Mouse (Mus musculus) stomach, postnatal 0 days (tissue): ENCODE results near the gene Eps8. TPM values are rescaled to one million over a fixed set of nuclear protein-coding genes. Genes with fewer than 3 reads are reported as not detected.

Source experiments
- ATAC-seq: fragments of 200-750 bp; cut with Nextera tagmentation; 2 replicates; pipeline ENCODE4 v1.8.0; 2017; ENCODE audit not compliant: low FRiP score, low TSS enrichment
- DNase-seq: peaks from one replicate; pipeline ENCODE4 v3.0.0-alpha.2; 2016; ENCODE audit warnings: low spot score
- H3K27ac ChIP-seq: fragments of 300-500 bp; sonication (generic); replicated peaks from 2 replicates; pipeline ENCODE4 v1.5.1; 2014; ENCODE audit warnings: mild to moderate bottlenecking, control low read depth
- H3K27me3 ChIP-seq: fragments of 300-500 bp; sonication (generic); 2 replicates; pipeline ENCODE4 v1.6.1; 2014; ENCODE audit warnings: low read length; ENCODE audit not compliant: control insufficient read depth, insufficient read depth
- H3K36me3 ChIP-seq: fragments of 300-500 bp; sonication (generic); 2 replicates; pipeline ENCODE4 v1.6.1; 2014; ENCODE audit warnings: low read length, mixed read lengths; ENCODE audit not compliant: control insufficient read depth, insufficient read depth
- H3K4me1 ChIP-seq: fragments of 300-500 bp; sonication (generic); replicated peaks from 2 replicates; pipeline ENCODE4 v1.6.1; 2014; ENCODE audit warnings: antibody characterized with exemption; ENCODE audit not compliant: control insufficient read depth, insufficient read depth
- H3K4me2 ChIP-seq: fragments of 300-500 bp; sonication (generic); replicated peaks from 2 replicates; pipeline ENCODE4 v1.6.1; 2014; ENCODE audit warnings: low read depth, mild to moderate bottlenecking, control low read depth, moderate library complexity
- H3K4me3 ChIP-seq: fragments of 300-500 bp; sonication (generic); 2 replicates; pipeline ENCODE4 v1.5.1; 2014; ENCODE audit warnings: low read depth, low read length, control low read depth
- H3K9ac ChIP-seq: fragments of 300-500 bp; sonication (generic); 2 replicates; pipeline ENCODE4 v1.6.1; 2014; ENCODE audit warnings: mild to moderate bottlenecking, low read length, control low read depth, mixed read lengths
- H3K9me3 ChIP-seq: fragments of 300-500 bp; sonication (generic); 2 replicates; pipeline ENCODE4 v1.6.1; 2016; ENCODE audit warnings: low read length; ENCODE audit not compliant: control insufficient read depth
- CTCF ChIP-seq: IDR thresholded peaks from 2 replicates; pipeline ENCODE4 v1.5.1; 2016; ENCODE audit warnings: antibody characterized with exemption, low read depth, mild to moderate bottlenecking, moderate library complexity
- EP300 ChIP-seq: optimal IDR thresholded peaks from 2 replicates; pipeline ENCODE3; 2016; ENCODE audit warnings: antibody characterized with exemption
- WGBS: fragments of 180-500 bp; shearing (Covaris S2); extraction: QIAGEN DNeasy Blood & Tissue Kit; methylation state at CpG from one replicate; pipeline ENCODE4 v1.1.7; 2014; 5-methylcytosine and 5-hydroxymethylcytosine counted together
- polyA plus RNA-seq: library from polyadenylated mRNA; unstranded; fragments of >200 nt; fragmentation: Nextera tagmentation; extraction: Ambion mirVana; gene quantifications from 2 replicates; pipeline ENCODE4 v1.2.1, GENCODE M21; 2015

Eps8 gene
- polyA plus RNA-seq, 1 experiment from 2014 or later: 23.1 TPM

GRCm38 (mm10) chr6:137440559-137441486, 213.9 kb downstream of the Eps8 start:
- no peak overlapping the region for H3K4me3 ChIP-seq
- no peaks in the 10 kb centered on the region for H3K27me3 ChIP-seq
- 60% methylated on average over 19 of the region's 19 CpGs for WGBS
- ATAC-seq: peak; percentile 66
- no peak overlapping the region for H3K4me2 ChIP-seq
- peak; percentile 50 for DNase-seq
- no peaks in the 10 kb centered on the region for H3K4me1 ChIP-seq
- TF ChIP-seq CTCF (no peak), EP300 (no peak)
- no peaks in the 10 kb centered on the region for H3K36me3 ChIP-seq
- H3K9me3 ChIP-seq: no peaks in the 10 kb centered on the region
- H3K27ac ChIP-seq: no peak overlapping the region
- no peak overlapping the region for H3K9ac ChIP-seq

- Histone ChIP-seq H3K27ac (no peak overlapping the region), H3K4me2 (no peak overlapping the region), H3K36me3 (no peaks in the 10 kb centered on the region), H3K4me1 (no peaks in the 10 kb centered on the region), H3K9ac (no peak overlapping the region), H3K4me3 (no peak overlapping the region), H3K9me3 (no peaks in the 10 kb centered on the region), H3K27me3 (no peaks in the 10 kb centered on the region)
- no peak for ATAC-seq
- WGBS: 45% methylated on average over 16 of the region's 16 CpGs
- DNase-seq: no peak
- TF ChIP-seq EP300 (no peak), CTCF (no peak)
Measured at GRCm38 (mm10) chr6:137437902-137438580, 216.6 kb downstream of the Eps8 start.

GRCm38 (mm10) chr6:137437486-137437885, 217.2 kb downstream of the Eps8 start:
- Histone ChIP-seq H3K4me3 (no peak overlapping the region), H3K27me3 (no peaks in the 10 kb centered on the region), H3K27ac (no peak overlapping the region), H3K4me2 (no peak overlapping the region), H3K36me3 (no peaks in the 10 kb centered on the region), H3K9me3 (no peaks in the 10 kb centered on the region), H3K9ac (no peak overlapping the region), H3K4me1 (no peaks in the 10 kb centered on the region)
- TF ChIP-seq EP300: no peak
- no peak for TF ChIP-seq CTCF
- DNase-seq (no peak), ATAC-seq (no peak)
- WGBS: 59% methylated on average over 4 of the region's 4 CpGs

DNA sequence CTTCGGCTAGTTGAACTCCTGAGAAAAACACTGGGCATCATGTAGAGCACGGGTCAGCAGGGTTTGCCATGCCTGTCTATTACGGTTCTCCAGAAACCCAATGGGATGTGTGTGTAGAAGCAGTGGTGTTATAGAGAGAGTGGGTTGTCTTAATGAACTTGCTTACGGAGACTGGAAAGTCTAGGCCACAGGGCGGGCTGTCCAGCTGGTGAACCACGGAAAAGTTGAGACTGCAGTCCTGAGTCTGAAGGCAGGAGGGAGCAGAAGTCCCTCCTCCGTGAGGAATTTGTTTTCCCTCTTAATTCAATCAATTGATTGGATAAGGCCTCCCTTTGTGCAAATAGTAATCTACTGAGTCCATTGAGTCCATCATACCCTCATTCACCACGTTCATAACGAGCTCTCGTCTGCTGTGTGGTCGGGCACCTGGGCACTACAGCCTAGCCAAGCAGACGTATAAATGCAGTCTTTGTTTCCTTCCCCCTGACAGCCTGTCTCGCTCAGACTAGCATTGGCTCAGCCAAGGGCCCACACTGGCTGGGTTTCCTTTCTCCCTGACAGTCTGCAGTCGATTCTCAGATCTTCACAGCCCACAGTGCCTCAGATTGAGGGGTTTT, 221.0 kb downstream of the Eps8 start:
- no peak overlapping the region for H3K4me3 ChIP-seq
- 54% methylated on average over 14 of the region's 14 CpGs for WGBS
- H3K9me3 ChIP-seq: no peaks in the 10 kb centered on the region
- TF ChIP-seq CTCF (no peak), EP300 (no peak)
- ATAC-seq (peak; percentile 82), DNase-seq (no peak)
- H3K36me3 ChIP-seq: no peaks in the 10 kb centered on the region
- no peak overlapping the region for H3K9ac ChIP-seq
- H3K27ac ChIP-seq: no peak overlapping the region
- H3K4me2 ChIP-seq: no peak overlapping the region
- H3K27me3 ChIP-seq: no peaks in the 10 kb centered on the region
- H3K4me1 ChIP-seq: no peaks in the 10 kb centered on the region

Other genes with a start within 250 kb of the Eps8 start
- 74.9 and 77.7 TPM in 2 replicates for gene Strap, start 80.2 kb upstream of the Eps8 start, polyA plus RNA-seq
- 47.1 and 49.4 TPM in 2 replicates for gene Dera, start 99.7 kb upstream of the Eps8 start, polyA plus RNA-seq